Mouse (Mus musculus): Measurements from ENCODE around the gene Zfp40. TPM values are rescaled to one million over a fixed set of nuclear protein-coding genes. Genes with fewer than 3 reads are reported as not detected.
"Not testable (repeated sequence)": the region's sequence is repeated elsewhere in the genome, so short reads cannot be mapped to it uniquely, and the experiment has no call there.

The Zfp40 gene
- 1 to 10 TPM; 3.1 to 4.7 TPM for total RNA-seq (2021)
- long read RNA-seq, experiment 1, partial matches to known transcripts: 0 of 2 reads
- long read RNA-seq, experiment 1, other reads (novel, unspliced or antisense): 1 of 2 reads
- long read RNA-seq, experiment 2: 0 reads

- peak; percentile 91 for DNase-seq
Measured at GRCm38 (mm10) chr17:23192453-23193379, at the start of gene Zfp40. Zfp40 (minus strand) TSS chr17:23193252.

- no peak for DNase-seq
Measured at GRCm38 (mm10) chr17:23218320-23218719, 25.3 kb upstream of the Zfp40 start.

- DNase-seq: not testable (repeated sequence)
Measured at GRCm38 (mm10) chr17:23199856-23200255, 6.8 kb upstream of the Zfp40 start.

GRCm38 (mm10) chr17:23193441-23193840 is 389 bp upstream of the Zfp40 start:
- peak; percentile 44 for DNase-seq

GRCm38 (mm10) chr17:23187680-23188079 is 5.4 kb downstream of the Zfp40 start:
- DNase-seq: no peak

Other genes with a start within 250 kb of the Zfp40 start
- gene Vmn2r-ps130, start 132.1 kb downstream of the Zfp40 start, total RNA-seq (2021): not detected
- not detected for gene Vmn2r114, start 119.3 kb upstream of the Zfp40 start, total RNA-seq (2021)
- not detected for gene Vmn2r115, start 150.5 kb upstream of the Zfp40 start, total RNA-seq (2021)
- gene Vmn2r116, start 191.4 kb upstream of the Zfp40 start, total RNA-seq (2021): not detected